Mouse (Mus musculus) kidney, embryonic 14.5 days (tissue): ENCODE results near the gene Slc36a4. TPM values are rescaled to one million over a fixed set of nuclear protein-coding genes. Genes with fewer than 3 reads are reported as not detected.

Experiments used
- ATAC-seq: fragments of 200-750 bp; cut with Nextera tagmentation; 2 replicates; pipeline ENCODE4 v1.8.0; 2017; ENCODE audit warnings: moderate number of reproducible peaks, mild to moderate bottlenecking, moderate TSS enrichment, moderate library complexity; ENCODE audit not compliant: low FRiP score, low TSS enrichment
- H3K27ac ChIP-seq: fragments of 300-500 bp; sonication (generic); 2 replicates; pipeline ENCODE4 v1.5.1; 2014; ENCODE audit warnings: low read depth, mild to moderate bottlenecking, low read length, moderate library complexity, mixed read lengths
- H3K27me3 ChIP-seq: fragments of 300-500 bp; sonication (generic); 2 replicates; pipeline ENCODE4 v1.6.1; 2014; ENCODE audit warnings: mild to moderate bottlenecking, low read length; ENCODE audit not compliant: control insufficient read depth, insufficient read depth
- H3K36me3 ChIP-seq: fragments of 300-500 bp; sonication (generic); 2 replicates; pipeline ENCODE4 v1.6.1; 2014; ENCODE audit warnings: low read length, mixed read lengths; ENCODE audit not compliant: control insufficient read depth, insufficient read depth
- H3K4me1 ChIP-seq: fragments of 300-500 bp; sonication (generic); 2 replicates; pipeline ENCODE4 v1.6.1; 2014; ENCODE audit warnings: low read length, mixed read lengths; ENCODE audit not compliant: control insufficient read depth, insufficient read depth
- H3K4me2 ChIP-seq: fragments of 300-500 bp; sonication (generic); replicated peaks from 2 replicates; pipeline ENCODE4 v1.6.1; 2014; ENCODE audit warnings: low read depth, mild to moderate bottlenecking, low read length
- H3K4me3 ChIP-seq: fragments of 300-500 bp; sonication (generic); 2 replicates; pipeline ENCODE4 v1.5.1; 2014; ENCODE audit warnings: mild to moderate bottlenecking, low read length
- H3K9ac ChIP-seq: fragments of 300-500 bp; sonication (generic); 2 replicates; pipeline ENCODE4 v1.6.1; 2014; ENCODE audit warnings: low read depth, mild to moderate bottlenecking, low read length, moderate library complexity
- H3K9me3 ChIP-seq: fragments of 300-500 bp; sonication (generic); 2 replicates; pipeline ENCODE4 v1.6.1; 2016; ENCODE audit warnings: low read length; ENCODE audit not compliant: control insufficient read depth
- WGBS: fragments of 180-500 bp; shearing (Covaris S2); extraction: QIAGEN DNeasy Blood & Tissue Kit; methylation state at CpG from one replicate; pipeline ENCODE4 v1.1.7; 2014; 5-methylcytosine and 5-hydroxymethylcytosine counted together
- polyA plus RNA-seq: library from polyadenylated mRNA; unstranded; fragments of >200 nt; fragmentation: Nextera tagmentation; extraction: Ambion mirVana; gene quantifications from 2 replicates; pipeline ENCODE4 v1.2.1, GENCODE M21; 2014

The Slc36a4 gene
- polyA plus RNA-seq, 1 experiment from 2014 or later: 25.7 TPM

- no peaks in the 10 kb centered on the region for H3K27me3 ChIP-seq
- ATAC-seq: no peak
- no peaks in the 10 kb centered on the region for H3K9me3 ChIP-seq
- no peaks in the 10 kb centered on the region for H3K4me1 ChIP-seq
- H3K4me2 ChIP-seq: no peak overlapping the region
- no peak overlapping the region for H3K4me3 ChIP-seq
- no peak overlapping the region for H3K27ac ChIP-seq
- H3K9ac ChIP-seq: no peak overlapping the region
- WGBS: 57% methylated on average over 5 of the region's 5 CpGs
- no peaks in the 10 kb centered on the region for H3K36me3 ChIP-seq
Observed at GRCm38 (mm10) chr9:15694989-15695388, 14.5 kb upstream of the Slc36a4 start.

GRCm38 (mm10) chr9:15705706-15706105 lies 3.8 kb upstream of the Slc36a4 start:
- H3K27ac ChIP-seq: no peak overlapping the region
- H3K4me3 ChIP-seq: no peak overlapping the region
- H3K4me2 ChIP-seq: no peak overlapping the region
- no peak for ATAC-seq
- H3K36me3 ChIP-seq: no peaks in the 10 kb centered on the region
- H3K4me1 ChIP-seq: no peaks in the 10 kb centered on the region
- H3K9ac ChIP-seq: no peak overlapping the region
- no peaks in the 10 kb centered on the region for H3K27me3 ChIP-seq
- 77% methylated on average over 10 of the region's 10 CpGs for WGBS
- H3K9me3 ChIP-seq: no peaks in the 10 kb centered on the region; the same call in 1 of the 2 replicates

DNA sequence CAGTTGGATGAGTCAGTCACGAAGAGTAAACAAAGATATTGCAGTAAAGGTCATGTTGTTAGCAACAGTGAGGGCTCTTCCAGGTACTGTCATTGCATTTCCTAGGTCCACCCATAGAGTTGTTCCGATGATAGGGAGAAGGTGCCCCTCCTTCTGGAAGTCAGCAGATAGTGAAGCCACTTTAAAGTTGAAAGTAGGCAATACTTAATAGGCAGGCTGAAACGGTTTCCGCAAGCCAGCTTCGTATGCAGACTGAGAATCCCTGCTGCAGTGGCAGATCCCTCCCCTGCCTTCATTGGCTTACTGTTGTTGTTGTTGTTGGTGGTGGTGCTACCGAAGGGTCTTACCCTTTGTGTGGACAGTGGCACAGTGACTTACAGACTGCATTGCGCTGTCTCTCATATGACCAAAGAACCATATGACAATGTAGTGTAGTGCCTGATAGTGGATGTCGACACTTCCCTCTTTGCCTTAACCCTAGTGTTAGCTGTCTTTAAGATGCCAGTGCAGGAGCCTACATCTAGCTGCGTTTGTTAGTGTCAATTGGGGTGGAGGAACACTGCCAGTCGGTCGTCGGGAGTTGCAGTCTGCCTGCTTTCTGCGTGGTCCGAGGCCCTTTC lies 449 bp upstream of the Slc36a4 start:
- ATAC-seq: peak; percentile 40
- peaks cover 7% of the 10 kb centered on the region; the same call in 1 of the 2 replicates for H3K4me1 ChIP-seq
- no peaks in the 10 kb centered on the region for H3K27me3 ChIP-seq
- H3K9ac ChIP-seq: peak overlapping the region; percentile 79
- H3K36me3 ChIP-seq: 0 out of 2 replicates have a peak, but pooled peaks cover 3% of the 10 kb centered on the region
- peak overlapping the region; percentile 67 for H3K4me3 ChIP-seq
- 23% methylated on average over 14 of the region's 14 CpGs for WGBS
- H3K9me3 ChIP-seq: no peaks in the 10 kb centered on the region; the same call in 1 of the 2 replicates
- H3K27ac ChIP-seq: no peak overlapping the region
- H3K4me2 ChIP-seq: peak overlapping the region; percentile 73

GRCm38 (mm10) chr9:15710821-15711565 lies 1.5 kb downstream of the Slc36a4 start:
- Histone ChIP-seq H3K9ac (no peak overlapping the region), H3K4me1 (peaks cover 13% of the 10 kb centered on the region; the same call in 1 of the 2 replicates), H3K4me2 (peak overlapping the region; percentile 73; the same call in 1 of the 2 replicates), H3K4me3 (peak overlapping the region; percentile 67; the same call in 1 of the 2 replicates), H3K27ac (no peak overlapping the region), H3K36me3 (0 out of 2 replicates have a peak, but pooled peaks cover 3% of the 10 kb centered on the region), H3K27me3 (no peaks in the 10 kb centered on the region), H3K9me3 (no peaks in the 10 kb centered on the region; the same call in 1 of the 2 replicates)
- WGBS: 82% methylated on average over 13 of the region's 13 CpGs
- no peak for ATAC-seq

- Histone ChIP-seq H3K36me3 (0 out of 2 replicates have a peak, but pooled peaks cover 3% of the 10 kb centered on the region), H3K4me3 (no peak overlapping the region), H3K27ac (no peak overlapping the region), H3K9me3 (no peaks in the 10 kb centered on the region; the same call in 1 of the 2 replicates), H3K4me1 (peaks cover 13% of the 10 kb centered on the region; the same call in 1 of the 2 replicates), H3K4me2 (no peak overlapping the region), H3K27me3 (no peaks in the 10 kb centered on the region), H3K9ac (no peak overlapping the region)
- 64% methylated on average over 7 of the region's 7 CpGs for WGBS
- no peak for ATAC-seq
Observed at GRCm38 (mm10) chr9:15711676-15712075, 2.1 kb downstream of the Slc36a4 start.

DNA sequence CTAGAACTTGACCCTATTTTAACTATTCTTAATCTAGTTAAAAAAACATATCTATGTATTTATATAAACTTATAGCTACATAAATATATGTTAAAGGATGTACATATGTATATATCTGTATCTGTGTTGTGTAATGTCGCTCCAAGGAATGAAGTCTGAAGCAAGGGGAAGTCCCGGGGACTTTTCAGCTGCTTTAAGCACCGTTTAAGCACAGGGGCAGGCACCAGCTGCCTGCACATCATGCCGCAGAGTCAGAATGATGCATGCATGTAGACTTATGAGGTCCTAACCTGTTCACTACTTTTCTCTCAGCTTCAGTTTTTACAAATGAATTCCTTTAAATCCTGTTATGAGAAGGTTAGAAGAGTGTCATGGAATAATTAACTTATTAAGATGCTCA lies 5.3 kb downstream of the Slc36a4 start:
- Histone ChIP-seq H3K27ac (peak overlapping the region; percentile 69; the same call in 1 of the 2 replicates), H3K4me3 (no peak overlapping the region), H3K27me3 (no peaks in the 10 kb centered on the region), H3K9me3 (no peaks in the 10 kb centered on the region; the same call in 1 of the 2 replicates), H3K4me2 (no peak overlapping the region), H3K4me1 (peaks cover 13% of the 10 kb centered on the region; the same call in 1 of the 2 replicates), H3K9ac (no peak overlapping the region), H3K36me3 (peaks cover 3% of the 10 kb centered on the region; the same call in 1 of the 2 replicates)
- ATAC-seq: no peak
- 60% methylated on average over 4 of the region's 4 CpGs for WGBS

GRCm38 (mm10) chr9:15715193-15715989 lies 5.9 kb downstream of the Slc36a4 start:
- no peak overlapping the region for H3K9ac ChIP-seq
- no peak overlapping the region for H3K4me3 ChIP-seq
- H3K4me2 ChIP-seq: no peak overlapping the region
- ATAC-seq: peak; percentile 80
- peaks cover 13% of the 10 kb centered on the region; the same call in 1 of the 2 replicates for H3K4me1 ChIP-seq
- 49% methylated on average over 11 of the region's 11 CpGs for WGBS
- H3K27ac ChIP-seq: peak overlapping the region; percentile 69; the same call in 1 of the 2 replicates
- no peaks in the 10 kb centered on the region for H3K9me3 ChIP-seq
- peaks cover 3% of the 10 kb centered on the region; the same call in 1 of the 2 replicates for H3K36me3 ChIP-seq
- no peaks in the 10 kb centered on the region for H3K27me3 ChIP-seq

DNA sequence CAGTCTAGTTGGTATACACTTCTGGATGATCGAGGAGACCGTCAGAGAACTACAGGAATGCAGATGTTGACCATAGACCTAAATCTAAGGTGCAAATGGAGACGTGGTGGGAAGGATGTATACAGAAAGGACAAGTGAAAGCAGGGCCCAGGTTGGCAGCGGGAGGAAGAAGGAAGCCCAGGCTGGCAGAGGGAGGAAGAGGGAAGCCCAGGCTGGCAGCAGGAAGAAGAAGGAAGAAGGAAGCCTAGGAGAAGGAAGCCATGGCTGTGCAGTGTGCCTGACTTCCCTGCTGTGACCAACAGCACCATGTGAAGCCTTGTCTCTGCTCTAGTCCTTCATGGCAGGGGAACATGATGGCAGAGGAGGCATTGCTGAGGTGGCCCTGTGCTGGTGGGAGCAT lies 7.8 kb downstream of the Slc36a4 start:
- H3K9ac ChIP-seq: no peak overlapping the region
- ATAC-seq: no peak
- no peak overlapping the region for H3K4me2 ChIP-seq
- H3K27me3 ChIP-seq: no peaks in the 10 kb centered on the region
- WGBS: 89% methylated on average over 4 of the region's 4 CpGs
- H3K9me3 ChIP-seq: no peaks in the 10 kb centered on the region
- peaks cover 9% of the 10 kb centered on the region; the same call in 1 of the 2 replicates for H3K4me1 ChIP-seq
- peak overlapping the region; percentile 30; the same call in 1 of the 2 replicates for H3K27ac ChIP-seq
- H3K4me3 ChIP-seq: no peak overlapping the region
- H3K36me3 ChIP-seq: no peaks in the 10 kb centered on the region; the same call in 1 of the 2 replicates
